Comparison of ENCODE assay signal across 8 mouse cellular contexts in the genomic region with DNA sequence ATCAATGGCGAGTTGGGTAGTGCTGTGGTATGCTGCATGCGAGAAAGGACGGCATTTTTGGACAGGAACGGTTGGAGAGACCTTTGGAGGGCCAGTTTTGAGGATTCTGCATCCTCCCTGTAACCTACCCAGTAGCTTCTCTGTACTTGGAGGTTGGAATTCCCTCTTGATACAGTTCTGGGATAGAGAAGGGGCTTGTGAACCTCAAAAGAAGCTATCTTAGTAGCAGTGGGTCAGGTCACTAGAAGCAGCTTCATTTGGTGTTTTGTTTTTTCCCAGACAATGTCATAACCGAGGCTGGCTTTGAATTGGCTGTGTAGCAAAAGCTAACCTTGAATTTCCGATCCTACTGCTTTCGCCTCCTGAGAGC. TPM values are rescaled to one million over a fixed set of nuclear protein-coding genes. Genes with fewer than 3 reads are reported as not detected.
DNase-seq lines count a peak whose midpoint lies in the region; ATAC-seq and TF ChIP-seq lines count a peak whose summit lies in the region.

No protein-coding gene starts in this region.

- ATAC-seq in embryonic facial prominence, embryonic 14.5 days (ENCODE audit: low read depth) = no peak
- no peak for ATAC-seq in intestine, embryonic 16.5 days
- ATAC-seq in neural tube, embryonic 13.5 days (ENCODE audit: low read depth) = no peak
- no peak for ATAC-seq in monocyte, adult 5-6 weeks (replicated peaks; ENCODE audit: insufficient number of reproducible peaks, low FRiP score, low TSS enrichment, poor library complexity, severe bottlenecking)

- peaks cover 19% of the 10 kb centered on the region for H3K4me1 ChIP-seq in lung, adult 2 months (ENCODE audit: control insufficient read depth, insufficient read depth, low read length)
- peaks cover 23% of the 10 kb centered on the region for H3K4me1 ChIP-seq in embryonic facial prominence, embryonic 14.5 days (ENCODE audit: control insufficient read depth, insufficient read depth, low read length)
- H3K4me1 ChIP-seq in intestine, embryonic 16.5 days (ENCODE audit: control insufficient read depth, insufficient read depth, low read length) = peaks cover 26% of the 10 kb centered on the region
- H3K4me1 ChIP-seq in neural tube, embryonic 13.5 days (replicated peaks) = peaks cover 34% of the 10 kb centered on the region

- H3K4me2 ChIP-seq in embryonic facial prominence, embryonic 14.5 days (ENCODE audit: low read depth, low read length) = peak overlapping the region; percentile 74
- H3K4me2 ChIP-seq in intestine, embryonic 16.5 days (ENCODE audit: low read depth, low read length) = peak overlapping the region; percentile 85
- H3K4me2 ChIP-seq in neural tube, embryonic 13.5 days = peak overlapping the region; percentile 70

- DNase-seq in lung, adult 2 months = no peak
- DNase-seq in lung, postnatal 10 days = no peak
- DNase-seq in embryonic facial prominence, embryonic 14.5 days (ENCODE audit: low spot score) = no peak
- no peak for DNase-seq in c-Kit-positive CD71-positive TER-119-positive erythroid progenitor cells, embryonic 14.5 days (ENCODE audit: low spot score)
- DNase-seq in kidney, adult 8-10 months = no peak

- no peaks in the 10 kb centered on the region for H3K9me3 ChIP-seq in embryonic facial prominence, embryonic 14.5 days (ENCODE audit: control insufficient read depth, low read length)
- no peaks in the 10 kb centered on the region for H3K9me3 ChIP-seq in intestine, embryonic 16.5 days (ENCODE audit: control insufficient read depth, low read length)
- H3K9me3 ChIP-seq in neural tube, embryonic 13.5 days = no peaks in the 10 kb centered on the region

- no peaks in the 10 kb centered on the region for H3K27me3 ChIP-seq in embryonic facial prominence, embryonic 14.5 days (replicated peaks; ENCODE audit: control insufficient read depth, insufficient read depth, low read length)
- H3K27me3 ChIP-seq in intestine, embryonic 16.5 days (replicated peaks; ENCODE audit: control insufficient read depth, insufficient read depth, low read length) = no peaks in the 10 kb centered on the region
- peaks cover 18% of the 10 kb centered on the region for H3K27me3 ChIP-seq in neural tube, embryonic 13.5 days

- H3K4me3 ChIP-seq in lung, adult 2 months (replicated peaks; ENCODE audit: extremely low read depth, low read depth, low read length) = peak overlapping the region; percentile 79
- peak overlapping the region; percentile 74 for H3K4me3 ChIP-seq in embryonic facial prominence, embryonic 14.5 days (ENCODE audit: low read depth, low read length)
- peak overlapping the region; percentile 68 for H3K4me3 ChIP-seq in intestine, embryonic 16.5 days (ENCODE audit: low read length)
- peak overlapping the region; percentile 77 for H3K4me3 ChIP-seq in neural tube, embryonic 13.5 days

- H3K36me3 ChIP-seq in embryonic facial prominence, embryonic 14.5 days (ENCODE audit: control insufficient read depth, insufficient read depth, low read length) = no peaks in the 10 kb centered on the region
- no peaks in the 10 kb centered on the region for H3K36me3 ChIP-seq in intestine, embryonic 16.5 days (ENCODE audit: control insufficient read depth, insufficient read depth, low read length)
- no peaks in the 10 kb centered on the region for H3K36me3 ChIP-seq in neural tube, embryonic 13.5 days

- H3K9ac ChIP-seq in embryonic facial prominence, embryonic 14.5 days (ENCODE audit: low read depth, low read length) = peak overlapping the region; percentile 82
- H3K9ac ChIP-seq in intestine, embryonic 16.5 days (ENCODE audit: low read depth, low read length) = peak overlapping the region; percentile 70
- H3K9ac ChIP-seq in neural tube, embryonic 13.5 days = peak overlapping the region; percentile 88

- no peak for TF ChIP-seq CTCF in lung, adult 2 months (IDR thresholded peaks at IDR 0.05; ENCODE audit: insufficient read depth, low read length)

- 26% methylated on average over 7 of the region's 7 CpGs for WGBS in lung, adult 2 months
- 18% methylated on average over 7 of the region's 7 CpGs for WGBS in embryonic facial prominence, embryonic 14.5 days
- WGBS in intestine, embryonic 16.5 days = 25% methylated on average over 7 of the region's 7 CpGs
- 30% methylated on average over 7 of the region's 7 CpGs for WGBS in neural tube, embryonic 13.5 days

- H3K27ac ChIP-seq in embryonic facial prominence, embryonic 14.5 days (replicated peaks; ENCODE audit: low read depth, low read length) = peak overlapping the region; percentile 59
- peak overlapping the region; percentile 68; the same call in 1 of the 2 replicates for H3K27ac ChIP-seq in intestine, embryonic 16.5 days (ENCODE audit: low read length)
- no peak overlapping the region for H3K27ac ChIP-seq in neural tube, embryonic 13.5 days (replicated peaks)

- no peak for TF ChIP-seq POLR2A in lung, adult 2 months (IDR thresholded peaks at IDR 0.05; ENCODE audit: borderline replicate concordance, extremely low read depth, low read depth, low read length)

RNA-seq across cellular contexts. Expression of a gene that starts 0.9 kb away (rescaled TPM):
- polyA plus RNA-seq in lung, adult 2 months (2012; rRNA removed) = 20.1 and 21.5 TPM in 2 replicates
- 92.6 and 111 TPM in 2 replicates for polyA plus RNA-seq in embryonic facial prominence, embryonic 14.5 days (2014; fragmentation: Nextera tagmentation; extraction: Ambion mirVana)
- polyA plus RNA-seq in intestine, embryonic 16.5 days (2015; fragmentation: Nextera tagmentation; extraction: Ambion mirVana) = 192 and 195 TPM in 2 replicates
- 103 and 106 TPM in 2 replicates for polyA plus RNA-seq in neural tube, embryonic 13.5 days (2015; fragmentation: Nextera tagmentation; extraction: Ambion mirVana)
- total RNA-seq in monocyte, adult 5-6 weeks (2017) = 8.5 to 11.0 TPM (median 10.1 TPM) in 3 replicates

RNA-seq across cellular contexts. Expression of a gene that starts 30.4 kb away (rescaled TPM):
- 0.06 TPM in 1 of 2 replicates, not detected in the other for polyA plus RNA-seq in lung, adult 2 months (2012; rRNA removed)
- polyA plus RNA-seq in embryonic facial prominence, embryonic 14.5 days (2014; fragmentation: Nextera tagmentation; extraction: Ambion mirVana) = 0.46 and 1.2 TPM in 2 replicates
- polyA plus RNA-seq in intestine, embryonic 16.5 days (2015; fragmentation: Nextera tagmentation; extraction: Ambion mirVana) = 0.10 and 0.15 TPM in 2 replicates
- polyA plus RNA-seq in neural tube, embryonic 13.5 days (2015; fragmentation: Nextera tagmentation; extraction: Ambion mirVana) = 5.0 and 5.1 TPM in 2 replicates
- not detected in 3 replicates for total RNA-seq in monocyte, adult 5-6 weeks (2017)
